Comparison of ENCODE assay signal across 8 mouse cellular contexts in the genomic region with DNA sequence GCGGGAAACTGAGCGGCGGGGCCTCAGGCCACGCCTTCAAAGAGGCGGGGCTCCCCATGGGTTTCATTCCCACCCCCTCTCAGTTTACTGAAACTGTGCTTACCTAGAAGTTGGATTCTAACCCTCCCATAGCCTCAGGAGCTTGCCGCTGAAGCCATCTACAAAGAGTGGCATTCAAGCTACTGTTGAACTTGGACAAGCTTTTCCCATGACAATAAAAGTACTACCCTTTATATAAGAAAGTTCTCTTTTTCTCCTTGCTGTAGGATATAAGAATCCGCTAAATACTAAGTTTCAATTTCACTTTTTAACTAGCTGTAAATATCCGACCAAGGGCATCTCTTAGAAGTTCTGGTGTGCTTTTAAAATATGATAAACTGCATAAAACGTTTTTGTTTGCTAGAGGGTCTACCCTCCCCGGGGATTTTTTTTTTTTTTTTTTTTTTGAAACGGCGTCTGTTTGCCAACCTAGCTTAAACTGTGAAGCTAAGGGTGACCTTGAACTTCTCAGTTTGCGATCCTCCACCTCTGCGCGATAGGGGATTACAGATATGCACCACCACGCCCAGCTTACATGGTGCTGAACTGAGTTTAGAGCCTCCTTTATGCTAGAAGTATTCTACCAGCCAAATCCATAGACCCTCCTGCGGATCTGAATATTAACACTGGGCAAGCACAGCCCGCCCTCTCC. TPM values are rescaled to one million over a fixed set of nuclear protein-coding genes. Genes with fewer than 3 reads are reported as not detected.
A peak's percentile ranks its signal among the peaks of the same experiment; 100 is the strongest.
DNase-seq lines count a peak whose midpoint lies in the region; ATAC-seq and TF ChIP-seq lines count a peak whose summit lies in the region.

No protein-coding gene starts in this region.

- 17% methylated on average over 18 of the region's 18 CpGs for WGBS in heart, embryonic 13.5 days
- 31% methylated on average over 18 of the region's 18 CpGs for WGBS in midbrain, postnatal 0 days

- peak; percentile 38 for TF ChIP-seq POLR2A in ES-Bruce4 (IDR thresholded peaks at IDR 0.05; ENCODE audit: insufficient read depth, low read length)
- TF ChIP-seq POLR2A in bone marrow macrophage, adult 2 months (IDR thresholded peaks at IDR 0.05; ENCODE audit: borderline replicate concordance, low read depth, low read length), result no peak

- TF ChIP-seq EP300 in ES-Bruce4 (IDR thresholded peaks at IDR 0.05; ENCODE audit: insufficient read depth, low read depth, low read length), result no peak

- H3K36me3 ChIP-seq in ES-Bruce4 (ENCODE audit: control insufficient read depth, insufficient read depth, low read length, poor library complexity, severe bottlenecking), result peaks cover 3% of the 10 kb centered on the region; the same call in 1 of the 2 replicates
- H3K36me3 ChIP-seq in heart, embryonic 13.5 days, result no peaks in the 10 kb centered on the region
- no peaks in the 10 kb centered on the region for H3K36me3 ChIP-seq in midbrain, postnatal 0 days (ENCODE audit: insufficient read depth, low read length)

- peak overlapping the region; percentile 57; the same call in 1 of the 2 replicates for H3K9ac ChIP-seq in ES-Bruce4 (ENCODE audit: low read depth, poor library complexity, severe bottlenecking)
- H3K9ac ChIP-seq in heart, embryonic 13.5 days, result peak overlapping the region; percentile 84
- 0 out of 2 replicates have a peak overlapping the region, but pooled peaks have one; percentile 54 for H3K9ac ChIP-seq in midbrain, postnatal 0 days (replicated peaks; ENCODE audit: low read length, poor library complexity, severe bottlenecking)

- TF ChIP-seq CTCF in ES-Bruce4 (IDR thresholded peaks at IDR 0.05; ENCODE audit: low read depth, low read length), result no peak
- no peak for TF ChIP-seq CTCF in bone marrow macrophage, adult 2 months (IDR thresholded peaks at IDR 0.05; ENCODE audit: low read depth, low read length)
- no peak for TF ChIP-seq CTCF in midbrain, postnatal 0 days (IDR thresholded peaks at IDR 0.05)

- ATAC-seq in heart, embryonic 13.5 days (ENCODE audit: extremely low read depth, insufficient number of reproducible peaks, low FRiP score, low TSS enrichment), result no peak
- ATAC-seq in midbrain, postnatal 0 days (ENCODE audit: low FRiP score), result no peak; the same call in 1 of the 2 replicates

- no peaks in the 10 kb centered on the region for H3K27me3 ChIP-seq in ES-Bruce4 (ENCODE audit: control insufficient read depth, insufficient read depth, low read length, poor library complexity, severe bottlenecking)
- no peaks in the 10 kb centered on the region for H3K27me3 ChIP-seq in heart, embryonic 13.5 days (replicated peaks)
- no peaks in the 10 kb centered on the region for H3K27me3 ChIP-seq in midbrain, postnatal 0 days (ENCODE audit: insufficient read depth, low read length)

- peak; percentile 6 to 14 for DNase-seq in kidney, postnatal 4 days
- no peak for DNase-seq in midbrain, postnatal 0 days (ENCODE audit: low spot score)
- no peak for DNase-seq in Muller cell, postnatal 12 days (ENCODE audit: inconsistent ontology term)
- no peak for DNase-seq in ovary, adult 18-20 months (ENCODE audit: low spot score)
- no peak for DNase-seq in gastrocnemius, postnatal 25 days

- 0 out of 2 replicates have a peak, but pooled peaks cover 3% of the 10 kb centered on the region for H3K9me3 ChIP-seq in ES-Bruce4 (replicated peaks; ENCODE audit: control insufficient read depth, insufficient read depth, low read length, poor library complexity, severe bottlenecking)
- no peaks in the 10 kb centered on the region for H3K9me3 ChIP-seq in heart, embryonic 13.5 days
- H3K9me3 ChIP-seq in midbrain, postnatal 0 days (ENCODE audit: low read length), result no peaks in the 10 kb centered on the region

- H3K27ac ChIP-seq in ES-Bruce4 (ENCODE audit: insufficient read depth, low read length), result peak overlapping the region; percentile 77
- peak overlapping the region; percentile 37; the same call in 1 of the 2 replicates for H3K27ac ChIP-seq in bone marrow macrophage, adult 2 months (ENCODE audit: insufficient read depth, low read depth, low read length)
- H3K27ac ChIP-seq in heart, embryonic 13.5 days (replicated peaks), result peak overlapping the region; percentile 80
- no peak overlapping the region for H3K27ac ChIP-seq in midbrain, postnatal 0 days (ENCODE audit: low read depth, low read length)

- H3K4me2 ChIP-seq in heart, embryonic 13.5 days, result peak overlapping the region; percentile 65
- H3K4me2 ChIP-seq in midbrain, postnatal 0 days (ENCODE audit: low read depth, low read length, poor library complexity, severe bottlenecking), result peak overlapping the region; percentile 94

- peak overlapping the region; percentile 42 for H3K4me3 ChIP-seq in ES-Bruce4 (ENCODE audit: low read depth, low read length)
- H3K4me3 ChIP-seq in bone marrow macrophage, adult 2 months (ENCODE audit: insufficient read depth, low read length), result peak overlapping the region; percentile 97
- peak overlapping the region; percentile 65 for H3K4me3 ChIP-seq in heart, embryonic 13.5 days
- H3K4me3 ChIP-seq in midbrain, postnatal 0 days (ENCODE audit: low read depth, low read length), result peak overlapping the region; percentile 83

- H3K4me1 ChIP-seq in ES-Bruce4 (ENCODE audit: control insufficient read depth, insufficient read depth, low read length), result no peaks in the 10 kb centered on the region
- peaks cover 17% of the 10 kb centered on the region for H3K4me1 ChIP-seq in bone marrow macrophage, adult 2 months (ENCODE audit: control insufficient read depth, insufficient read depth, low read length)
- H3K4me1 ChIP-seq in heart, embryonic 13.5 days, result peaks cover 30% of the 10 kb centered on the region
- H3K4me1 ChIP-seq in midbrain, postnatal 0 days (ENCODE audit: insufficient read depth, low read length), result no peaks in the 10 kb centered on the region

RNA-seq across cellular contexts. Expression of a gene that starts 0.4 kb away (rescaled TPM):
- 31.9 and 34.0 TPM in 2 replicates for polyA plus RNA-seq in ES-Bruce4 (2011; ENCODE audit: insufficient read depth, insufficient read length, low read depth, missing spikeins)
- 4.4 and 5.2 TPM in 2 replicates for polyA plus RNA-seq in bone marrow macrophage, adult 2 months (2012; ENCODE audit: insufficient read depth, insufficient read length, missing spikeins)
- polyA plus RNA-seq in heart, embryonic 13.5 days (2015; fragmentation: Nextera tagmentation; extraction: Ambion mirVana), result 1.6 and 2.0 TPM in 2 replicates
- total RNA-seq in midbrain, postnatal 0 days (2014; rRNA removed), result 1.8 and 2.4 TPM in 2 replicates
- polyA plus RNA-seq in midbrain, postnatal 0 days (2015; fragmentation: Nextera tagmentation; extraction: Ambion mirVana), result 0.23 and 0.37 TPM in 2 replicates
- total RNA-seq in gastrocnemius, postnatal 25 days (2021), result under 1 TPM; 0.23 to 0.40 TPM

Comparison
In these comparisons a context has a peak if more than half of its experiments do, and no peak if none do; other contexts are left out.
1. H3K4me3 ChIP-seq: peak in every context shown above with its lines; median percentile 97 in bone marrow macrophage, adult 2 months; 83 in midbrain, postnatal 0 days; 65 in heart, embryonic 13.5 days; 42 in ES-Bruce4.
2. DNase-seq: peak in kidney, postnatal 4 days (2 of 2); none in midbrain, postnatal 0 days (single experiment), Muller cell, postnatal 12 days (single experiment), ovary, adult 18-20 months (single experiment) and gastrocnemius, postnatal 25 days (single experiment).
3. Peak in every context shown above with its lines, with median percentiles within 50 percentile points of each other: H3K9ac ChIP-seq.